Mouse (Mus musculus): ENCODE results near the gene Atp6ap1l.

Atp6ap1l gene

GRCm38 (mm10) chr13:90886568-90886983 is 18.6 kb downstream of the Atp6ap1l start:
- DNase-seq (ENCODE audit: low spot score) = peak; percentile 17

- no peak for DNase-seq (ENCODE audit: low spot score)
These were observed 19.2 kb downstream of the Atp6ap1l start for GRCm38 (mm10) chr13:90885856-90886532.

GRCm38 (mm10) chr13:90881727-90882429 is 23.3 kb downstream of the Atp6ap1l start:
- no peak for DNase-seq (ENCODE audit: low spot score)

GRCm38 (mm10) chr13:90871579-90871978 is 33.6 kb downstream of the Atp6ap1l start:
- DNase-seq (ENCODE audit: low spot score) = no peak

- DNase-seq (ENCODE audit: low spot score) = no peak
These were observed 36.0 kb downstream of the Atp6ap1l start for GRCm38 (mm10) chr13:90869157-90869556.

- DNase-seq (ENCODE audit: low spot score) = no peak
These were observed 43.0 kb downstream of the Atp6ap1l start for GRCm38 (mm10) chr13:90862138-90862537.

GRCm38 (mm10) chr13:90860888-90861431 is 44.2 kb downstream of the Atp6ap1l start:
- no peak for DNase-seq (ENCODE audit: low spot score)

- no peak for DNase-seq (ENCODE audit: low spot score)
These were observed 52.2 kb downstream of the Atp6ap1l start for GRCm38 (mm10) chr13:90852727-90853630.

- DNase-seq (ENCODE audit: low spot score) = no peak
These were observed 53.4 kb downstream of the Atp6ap1l start for GRCm38 (mm10) chr13:90851795-90852194.

- DNase-seq (ENCODE audit: low spot score) = no peak
These were observed 61.0 kb downstream of the Atp6ap1l start for GRCm38 (mm10) chr13:90844191-90844590.

GRCm38 (mm10) chr13:90843412-90843811 is 61.7 kb downstream of the Atp6ap1l start:
- no peak for DNase-seq (ENCODE audit: low spot score)

GRCm38 (mm10) chr13:90841213-90841553 is 64.0 kb downstream of the Atp6ap1l start:
- no peak for DNase-seq (ENCODE audit: low spot score)

GRCm38 (mm10) chr13:90840530-90841212 is 64.5 kb downstream of the Atp6ap1l start:
- DNase-seq (ENCODE audit: low spot score) = no peak

GRCm38 (mm10) chr13:90833641-90834207 is 71.4 kb downstream of the Atp6ap1l start:
- no peak for DNase-seq (ENCODE audit: low spot score)

Data from ovary, adult 18-20 months (tissue).